In the genomic region with DNA sequence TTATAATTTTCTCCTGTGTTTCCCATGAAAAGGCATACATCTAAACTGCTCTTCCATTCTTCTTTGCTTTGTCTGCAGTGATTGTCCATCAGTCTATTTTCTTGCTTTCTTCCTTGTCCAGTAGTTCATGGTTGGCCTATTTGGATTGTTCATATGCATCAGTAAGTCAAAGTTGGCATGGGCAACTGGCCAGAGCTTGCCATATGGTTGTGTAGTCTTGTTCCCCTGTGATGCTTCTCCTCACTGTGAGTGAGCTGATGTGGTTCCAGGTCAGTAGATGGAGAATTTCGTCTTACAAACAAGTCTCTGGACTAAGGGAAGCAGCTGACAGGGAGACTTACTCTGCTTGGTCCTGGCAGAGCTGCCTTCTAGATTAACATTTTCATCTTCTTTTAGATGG, we compare ENCODE assay signal across 11 mouse cellular contexts.
"Had no signal": no experiment of that assay in that cellular context is flagged by ENCODE, and none has a peak within 500 bp of the region (broad histone marks: within the 10 kb centered on the region; RNA-seq: fewer than 3 reads in every experiment).

No protein-coding gene starts in this region.

- ATAC-seq: lung, postnatal 0 days; midbrain, embryonic 13.5 days had no signal

- DNase-seq: kidney, adult 9 months; kidney, postnatal 36 days; layer of hippocampus, adult 9-11 months; lung, adult 2 months; lung, postnatal 36 days; right cerebral cortex, postnatal 4 days; spleen, adult 18-20 months; thymus, adult 18-20 months; thymus, postnatal 25 days had no signal
